Comparison of ENCODE assay signal across 27 mouse cellular contexts in genomic region chr1:43953679-43954078, GRCm38 (mm10). TPM values are rescaled to one million over a fixed set of nuclear protein-coding genes. Genes with fewer than 3 reads are reported as not detected.
A peak's percentile ranks its signal among the peaks of the same experiment; 100 is the strongest.
DNase-seq lines count a peak whose midpoint lies in the region; ATAC-seq and TF ChIP-seq lines count a peak whose summit lies in the region.
"Had no signal": no experiment of that assay in that cellular context is flagged by ENCODE, and none has a peak within 500 bp of the region (broad histone marks: within the 10 kb centered on the region; RNA-seq: fewer than 3 reads in every experiment).

No protein-coding gene starts in this region.

- H3K27me3 ChIP-seq in Patski = no peaks in the 10 kb centered on the region
- H3K27me3 ChIP-seq: embryonic facial prominence, embryonic 12.5 days; embryonic facial prominence, embryonic 15.5 days; forebrain, embryonic 12.5 days; forebrain, embryonic 15.5 days; heart, embryonic 12.5 days; heart, embryonic 15.5 days; hindbrain, embryonic 13.5 days; intestine, embryonic 15.5 days had no signal

- CTCF ChIA-PET in Patski (lab: Charles Lee) = interaction anchor here (1.1 to 1.9 kb wide), 4 partner anchors 9 to 194 kb away, joined by 3 to 8 read pairs (median 6); no protein-coding TSS in a partner anchor

- in situ Hi-C loops in Patski (cut with MboI; ENCODE audit: low pct_unique_long_range_greater_than_20kb) = no loop called here

- ATAC-seq in Patski = peak; percentile 85
- ATAC-seq: CD4-positive, CD25-positive, alpha-beta regulatory T cell, adult 4 months; forebrain, embryonic 15.5 days; hindbrain, embryonic 16.5 days; intestine, embryonic 15.5 days had no signal

- DNase-seq in adrenal gland, postnatal 14 days = peak; percentile 13
- no peak for DNase-seq in adrenal gland, postnatal 25 days
- DNase-seq in 3T3-L1 (ENCODE audit: low read depth, low spot score) (peak; percentile 19), Patski (ENCODE audit: low read depth, low spot score) (no peak)
- DNase-seq in layer of hippocampus, postnatal 10 days (ENCODE audit: low spot score in 2 of 2) = no peak
- DNase-seq in thymus, postnatal 0 days (ENCODE audit: low spot score) = no peak
- DNase-seq: adrenal gland, adult 2 months; cerebellum, adult 11 months; cerebellum, adult 2 months; cerebellum, adult 9-11 months; cerebellum, postnatal 25 days; gastrocnemius, adult 2 months; gastrocnemius, postnatal 25 days; heart, adult 18-20 months; heart, postnatal 10 days; heart, postnatal 36 days; kidney, adult 11 months had no signal

- no peak for TF ChIP-seq CTCF in Patski (IDR thresholded peaks at IDR 0.05)

- POLR2A ChIA-PET in Patski (lab: Charles Lee) = interaction anchor here (0.9 to 1.0 kb wide), 2 partner anchors 14 to 16 kb away, joined by 3 read pairs; no protein-coding TSS in a partner anchor

RNA-seq across cellular contexts. Expression of gene Tpp2, which starts 20.2 kb away (rescaled TPM):
- 49.8 and 53.3 TPM in 2 replicates for total RNA-seq in adrenal gland, postnatal 14 days (2021)
- total RNA-seq in adrenal gland, postnatal 25 days (2021) = 50.7 and 57.8 TPM in 2 replicates
- polyA plus RNA-seq in Patski (2021) = 45.7 TPM
- 10 to 100 TPM; 55.9 to 59.9 TPM for total RNA-seq in layer of hippocampus, postnatal 10 days (2021)
- 55.2 and 55.3 TPM in 2 replicates for polyA plus RNA-seq in thymus, postnatal 0 days (2015; fragmentation: Nextera tagmentation; extraction: Ambion mirVana)

Comparison
In these comparisons a context has a peak if more than half of its experiments do, and no peak if none do; other contexts are left out.
1. DNase-seq: peak in adrenal gland, postnatal 14 days (single experiment) and 3T3-L1 (single experiment); none in adrenal gland, postnatal 25 days (single experiment), Patski (single experiment), layer of hippocampus, postnatal 10 days (0 of 2) and thymus, postnatal 0 days (single experiment).